Mouse (Mus musculus): ENCODE results near the gene Cideb. TPM values are rescaled to one million over a fixed set of nuclear protein-coding genes. Genes with fewer than 3 reads are reported as not detected.

The Cideb gene
- polyA plus RNA-seq, 1 experiment from 2014 or later, result 8.1 TPM

DNA sequence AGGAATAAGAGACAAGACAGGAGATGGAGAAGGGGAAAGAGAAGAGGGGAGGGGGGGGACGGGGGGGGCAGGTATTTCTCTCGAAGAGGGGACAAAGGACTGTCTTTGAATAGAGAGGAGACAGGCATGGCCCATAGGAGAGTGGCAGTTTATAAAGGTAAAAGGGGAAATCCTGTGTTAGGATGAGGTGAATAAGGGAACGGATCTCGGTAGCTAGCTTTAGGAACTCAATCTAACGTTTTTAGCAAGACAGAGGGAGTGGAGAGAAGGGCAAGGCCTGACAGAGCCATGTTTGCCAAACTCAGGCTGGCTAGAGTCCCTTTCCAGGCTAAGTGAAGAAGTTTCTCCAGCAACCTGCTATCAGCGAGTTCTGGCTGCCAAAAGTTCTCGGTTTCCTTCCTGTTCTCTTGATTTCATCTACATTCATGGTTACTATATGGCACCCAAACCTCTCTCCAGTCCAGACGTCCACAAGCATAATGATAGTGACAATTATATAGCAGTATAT lies 35.8 kb downstream of the Cideb start:
- H3K4me2 ChIP-seq (ENCODE audit: low read length), result peak overlapping the region; percentile 61
- peak overlapping the region; percentile 74 for H3K27ac ChIP-seq (ENCODE audit: low read depth)
- peaks cover 3% of the 10 kb centered on the region; the same call in 1 of the 2 replicates for H3K4me1 ChIP-seq (replicated peaks; ENCODE audit: control insufficient read depth, insufficient read depth, low read length)
- WGBS, result 49% methylated on average over 8 of the region's 8 CpGs
- peaks cover 21% of the 10 kb centered on the region for H3K36me3 ChIP-seq (ENCODE audit: control insufficient read depth, insufficient read depth, low read length)
- ATAC-seq (replicated peaks; ENCODE audit: low FRiP score, low TSS enrichment, low read depth) (peak; percentile 1; the same call in 1 of the 2 replicates), DNase-seq (ENCODE audit: low spot score) (no peak)
- H3K9ac ChIP-seq (ENCODE audit: low read length), result peak overlapping the region; percentile 73; the same call in 1 of the 2 replicates
- no peaks in the 10 kb centered on the region for H3K9me3 ChIP-seq (ENCODE audit: control insufficient read depth, low read length)
- H3K4me3 ChIP-seq (ENCODE audit: low read depth, low read length), result peak overlapping the region; percentile 83
- no peaks in the 10 kb centered on the region for H3K27me3 ChIP-seq (replicated peaks; ENCODE audit: control insufficient read depth, insufficient read depth, low read length)

DNA sequence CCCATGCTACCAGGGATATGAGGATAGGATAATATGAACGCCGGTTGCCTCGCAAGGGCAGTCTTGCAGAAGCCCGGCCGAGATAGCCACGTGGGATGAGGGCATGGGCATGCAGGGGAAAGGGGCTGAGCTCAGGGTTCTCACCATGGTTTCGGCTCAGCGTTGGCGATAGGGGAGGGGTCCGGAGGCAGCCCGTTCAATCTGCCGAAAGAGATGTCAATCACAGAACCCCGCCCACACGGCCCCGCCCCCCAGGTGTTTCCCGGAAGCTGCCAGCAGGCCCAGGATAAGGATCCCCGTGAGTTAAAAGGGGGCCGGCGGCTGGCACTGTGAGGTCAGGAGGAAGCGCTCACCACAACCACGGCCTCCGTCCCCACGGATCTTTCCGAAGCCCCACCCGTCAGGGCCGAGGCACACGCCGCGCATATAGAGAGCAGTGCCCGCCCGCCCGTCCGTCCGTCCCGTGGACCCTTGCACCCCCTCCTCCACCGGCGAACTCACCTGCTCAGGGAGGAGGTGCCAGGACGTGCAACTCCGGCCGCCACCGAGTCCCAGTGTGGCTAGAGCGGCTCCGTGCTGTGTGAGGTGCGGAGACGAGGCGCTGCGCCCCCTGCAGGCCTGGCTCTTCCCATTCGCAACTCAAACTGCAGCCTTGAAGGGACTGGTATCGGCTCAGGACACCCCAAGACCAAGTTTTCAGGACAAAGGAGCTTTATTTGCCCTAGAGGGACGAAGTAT lies 36.4 kb downstream of the Cideb start, which contains the start of gene Rabggta:
TSS of gene Rabggta (minus strand) at position 564 of the 738 bp plus-strand sequence.
- Histone ChIP-seq H3K36me3 (ENCODE audit: control insufficient read depth, insufficient read depth, low read length) (peaks cover 27% of the 10 kb centered on the region), H3K9ac (ENCODE audit: low read length) (peak within 1 kb of the TSS; percentile 73), H3K4me2 (ENCODE audit: low read length) (peak within 1 kb of the TSS; percentile 61), H3K4me1 (replicated peaks; ENCODE audit: control insufficient read depth, insufficient read depth, low read length) (peaks cover 3% of the 10 kb centered on the region; the same call in 1 of the 2 replicates), H3K27me3 (replicated peaks; ENCODE audit: control insufficient read depth, insufficient read depth, low read length) (no peaks in the 10 kb centered on the region), H3K27ac (ENCODE audit: low read depth) (peak within 1 kb of the TSS; percentile 74), H3K4me3 (ENCODE audit: low read depth, low read length) (peak within 1 kb of the TSS; percentile 83), H3K9me3 (ENCODE audit: control insufficient read depth, low read length) (no peaks in the 10 kb centered on the region)
- DNase-seq (ENCODE audit: low spot score) (peak; percentile 98), ATAC-seq (replicated peaks; ENCODE audit: low FRiP score, low TSS enrichment, low read depth) (peak; percentile 96)
- WGBS, result under 1% methylated on average over 50 of the region's 50 CpGs

- DNase-seq (ENCODE audit: low spot score) (no peak), ATAC-seq (replicated peaks; ENCODE audit: low FRiP score, low TSS enrichment, low read depth) (no peak)
- Histone ChIP-seq H3K9me3 (ENCODE audit: control insufficient read depth, low read length) (no peaks in the 10 kb centered on the region), H3K9ac (ENCODE audit: low read length) (peak overlapping the region; percentile 73), H3K4me3 (ENCODE audit: low read depth, low read length) (peak overlapping the region; percentile 83), H3K36me3 (ENCODE audit: control insufficient read depth, insufficient read depth, low read length) (peaks cover 34% of the 10 kb centered on the region), H3K4me1 (replicated peaks; ENCODE audit: control insufficient read depth, insufficient read depth, low read length) (peaks cover 3% of the 10 kb centered on the region; the same call in 1 of the 2 replicates), H3K27me3 (replicated peaks; ENCODE audit: control insufficient read depth, insufficient read depth, low read length) (no peaks in the 10 kb centered on the region), H3K4me2 (ENCODE audit: low read length) (peak overlapping the region; percentile 61), H3K27ac (ENCODE audit: low read depth) (no peak overlapping the region)
- WGBS, result 71% methylated on average over 6 of the region's 6 CpGs
These were observed 37.2 kb downstream of the Cideb start for GRCm38 (mm10) chr14:55721076-55721475.

DNA sequence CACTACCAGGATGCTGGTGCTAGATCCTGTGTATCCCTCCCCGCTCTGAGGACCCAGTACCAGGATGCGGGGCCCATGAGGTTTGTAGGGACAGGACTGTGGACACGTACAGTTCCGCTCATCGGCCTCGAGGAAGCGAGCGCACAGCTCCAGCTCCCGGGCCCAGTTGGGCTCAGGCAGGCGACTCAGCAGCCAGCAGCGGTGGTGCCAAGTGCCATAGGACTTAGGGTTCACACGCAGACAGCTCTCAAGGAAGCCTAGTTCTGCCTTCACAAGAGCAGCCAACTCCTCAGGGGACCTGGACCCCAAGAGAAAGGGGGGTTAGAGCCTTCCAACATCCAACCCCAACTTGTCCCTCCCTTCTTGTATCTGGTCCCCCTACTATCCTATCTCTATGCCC lies 37.6 kb downstream of the Cideb start:
- H3K4me2 ChIP-seq (ENCODE audit: low read length), result no peak overlapping the region
- H3K4me3 ChIP-seq (ENCODE audit: low read depth, low read length), result no peak overlapping the region

GRCm38 (mm10) chr14:55719737-55720136 lies 38.5 kb downstream of the Cideb start:
- 85% methylated on average over 6 of the region's 6 CpGs for WGBS

More for the DNA sequence above, 37.6 kb downstream of the Cideb start:
- Histone ChIP-seq H3K9me3 (ENCODE audit: control insufficient read depth, low read length) (no peaks in the 10 kb centered on the region), H3K27me3 (replicated peaks; ENCODE audit: control insufficient read depth, insufficient read depth, low read length) (no peaks in the 10 kb centered on the region), H3K27ac (ENCODE audit: low read depth) (no peak overlapping the region), H3K36me3 (ENCODE audit: control insufficient read depth, insufficient read depth, low read length) (peaks cover 36% of the 10 kb centered on the region), H3K9ac (ENCODE audit: low read length) (no peak overlapping the region), H3K4me1 (replicated peaks; ENCODE audit: control insufficient read depth, insufficient read depth, low read length) (peaks cover 3% of the 10 kb centered on the region; the same call in 1 of the 2 replicates)
- DNase-seq (ENCODE audit: low spot score) (no peak), ATAC-seq (replicated peaks; ENCODE audit: low FRiP score, low TSS enrichment, low read depth) (no peak)
- WGBS, result 95% methylated on average over 12 of the region's 12 CpGs

DNA sequence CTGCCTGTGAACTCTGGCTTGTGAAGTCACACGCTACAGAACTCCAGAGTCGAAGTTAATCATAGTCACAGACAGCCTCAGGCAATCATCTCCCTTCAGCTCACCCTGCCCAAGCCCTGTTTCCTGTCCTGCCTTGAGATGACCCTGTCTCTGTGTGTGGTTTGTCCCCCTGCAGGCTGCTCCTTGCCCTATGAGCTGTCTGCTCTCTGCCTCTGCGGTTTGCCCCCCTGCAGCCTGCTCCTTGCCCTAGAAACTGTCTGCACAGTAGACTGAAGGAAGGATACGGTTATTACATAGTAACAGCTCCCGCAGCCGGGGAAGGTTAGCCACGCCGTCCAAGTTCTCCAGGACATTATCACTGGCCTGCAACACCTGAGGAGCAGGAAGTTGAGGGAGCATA lies 41.4 kb downstream of the Cideb start:
- H3K4me3 ChIP-seq (ENCODE audit: low read depth, low read length), result no peak overlapping the region
- DNase-seq (ENCODE audit: low spot score), result no peak
- no peak overlapping the region for H3K27ac ChIP-seq (ENCODE audit: low read depth)
- H3K9me3 ChIP-seq (ENCODE audit: control insufficient read depth, low read length), result no peaks in the 10 kb centered on the region
- no peak for ATAC-seq (replicated peaks; ENCODE audit: low FRiP score, low TSS enrichment, low read depth)
- H3K4me1 ChIP-seq (replicated peaks; ENCODE audit: control insufficient read depth, insufficient read depth, low read length), result peaks cover 9% of the 10 kb centered on the region; the same call in 1 of the 2 replicates
- peaks cover 8% of the 10 kb centered on the region; the same call in 1 of the 2 replicates for H3K27me3 ChIP-seq (replicated peaks; ENCODE audit: control insufficient read depth, insufficient read depth, low read length)
- peaks cover 36% of the 10 kb centered on the region for H3K36me3 ChIP-seq (ENCODE audit: control insufficient read depth, insufficient read depth, low read length)
- H3K4me2 ChIP-seq (ENCODE audit: low read length), result no peak overlapping the region
- WGBS, result 80% methylated on average over 8 of the region's 8 CpGs
- no peak overlapping the region for H3K9ac ChIP-seq (ENCODE audit: low read length)

More at GRCm38 (mm10) chr14:55719737-55720136, 38.5 kb downstream of the Cideb start:
- H3K4me3 ChIP-seq (ENCODE audit: low read depth, low read length), result no peak overlapping the region
- no peak overlapping the region for H3K27ac ChIP-seq (ENCODE audit: low read depth)
- H3K4me2 ChIP-seq (ENCODE audit: low read length), result no peak overlapping the region
- H3K9me3 ChIP-seq (ENCODE audit: control insufficient read depth, low read length), result no peaks in the 10 kb centered on the region
- H3K4me1 ChIP-seq (replicated peaks; ENCODE audit: control insufficient read depth, insufficient read depth, low read length), result peaks cover 3% of the 10 kb centered on the region; the same call in 1 of the 2 replicates
- H3K36me3 ChIP-seq (ENCODE audit: control insufficient read depth, insufficient read depth, low read length), result peaks cover 36% of the 10 kb centered on the region
- ATAC-seq (replicated peaks; ENCODE audit: low FRiP score, low TSS enrichment, low read depth), result no peak
- no peak for DNase-seq (ENCODE audit: low spot score)
- H3K9ac ChIP-seq (ENCODE audit: low read length), result no peak overlapping the region
- H3K27me3 ChIP-seq (replicated peaks; ENCODE audit: control insufficient read depth, insufficient read depth, low read length), result no peaks in the 10 kb centered on the region

DNA sequence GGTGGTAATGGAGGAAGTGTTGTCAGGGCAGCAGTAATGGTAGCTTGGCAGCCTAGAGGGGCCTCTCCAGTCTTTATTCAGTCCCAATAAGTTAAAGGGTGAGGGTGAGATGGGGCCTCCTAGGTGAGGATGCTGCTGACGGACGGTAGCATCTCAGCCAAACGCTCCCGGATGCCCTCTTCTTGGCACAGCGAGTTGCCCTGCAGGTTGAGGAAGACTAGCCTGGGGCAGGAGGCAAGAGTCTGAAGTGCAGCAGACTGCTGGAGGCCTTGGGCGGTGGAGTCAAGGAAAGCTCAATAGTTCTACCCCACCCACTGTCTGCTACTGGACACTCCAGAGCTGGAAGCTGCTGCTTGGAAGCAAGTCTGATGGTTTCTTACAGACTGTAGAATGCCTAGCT lies 42.0 kb downstream of the Cideb start:
- no peak for ATAC-seq (replicated peaks; ENCODE audit: low FRiP score, low TSS enrichment, low read depth)
- Histone ChIP-seq H3K4me3 (ENCODE audit: low read depth, low read length) (no peak overlapping the region), H3K9ac (ENCODE audit: low read length) (no peak overlapping the region), H3K4me1 (replicated peaks; ENCODE audit: control insufficient read depth, insufficient read depth, low read length) (peaks cover 9% of the 10 kb centered on the region; the same call in 1 of the 2 replicates), H3K36me3 (ENCODE audit: control insufficient read depth, insufficient read depth, low read length) (peaks cover 36% of the 10 kb centered on the region), H3K27me3 (replicated peaks; ENCODE audit: control insufficient read depth, insufficient read depth, low read length) (peaks cover 8% of the 10 kb centered on the region; the same call in 1 of the 2 replicates), H3K4me2 (ENCODE audit: low read length) (no peak overlapping the region), H3K27ac (ENCODE audit: low read depth) (no peak overlapping the region), H3K9me3 (ENCODE audit: control insufficient read depth, low read length) (no peaks in the 10 kb centered on the region)
- 92% methylated on average over 6 of the region's 6 CpGs for WGBS
- no peak for DNase-seq (ENCODE audit: low spot score)

GRCm38 (mm10) chr14:55714893-55715292 lies 43.4 kb downstream of the Cideb start:
- Histone ChIP-seq H3K36me3 (ENCODE audit: control insufficient read depth, insufficient read depth, low read length) (peaks cover 36% of the 10 kb centered on the region), H3K4me3 (ENCODE audit: low read depth, low read length) (no peak overlapping the region), H3K9me3 (ENCODE audit: control insufficient read depth, low read length) (no peaks in the 10 kb centered on the region), H3K27me3 (replicated peaks; ENCODE audit: control insufficient read depth, insufficient read depth, low read length) (peaks cover 8% of the 10 kb centered on the region; the same call in 1 of the 2 replicates), H3K4me2 (ENCODE audit: low read length) (no peak overlapping the region), H3K27ac (ENCODE audit: low read depth) (no peak overlapping the region), H3K9ac (ENCODE audit: low read length) (no peak overlapping the region), H3K4me1 (replicated peaks; ENCODE audit: control insufficient read depth, insufficient read depth, low read length) (peaks cover 9% of the 10 kb centered on the region; the same call in 1 of the 2 replicates)
- WGBS, result 35% methylated on average over 6 of the region's 6 CpGs
- DNase-seq (ENCODE audit: low spot score) (no peak), ATAC-seq (replicated peaks; ENCODE audit: low FRiP score, low TSS enrichment, low read depth) (0 out of 2 replicates have a peak, but pooled peaks have one; percentile 6)
